ENCODE assay signal across 9 mouse cellular contexts in the genomic region with DNA sequence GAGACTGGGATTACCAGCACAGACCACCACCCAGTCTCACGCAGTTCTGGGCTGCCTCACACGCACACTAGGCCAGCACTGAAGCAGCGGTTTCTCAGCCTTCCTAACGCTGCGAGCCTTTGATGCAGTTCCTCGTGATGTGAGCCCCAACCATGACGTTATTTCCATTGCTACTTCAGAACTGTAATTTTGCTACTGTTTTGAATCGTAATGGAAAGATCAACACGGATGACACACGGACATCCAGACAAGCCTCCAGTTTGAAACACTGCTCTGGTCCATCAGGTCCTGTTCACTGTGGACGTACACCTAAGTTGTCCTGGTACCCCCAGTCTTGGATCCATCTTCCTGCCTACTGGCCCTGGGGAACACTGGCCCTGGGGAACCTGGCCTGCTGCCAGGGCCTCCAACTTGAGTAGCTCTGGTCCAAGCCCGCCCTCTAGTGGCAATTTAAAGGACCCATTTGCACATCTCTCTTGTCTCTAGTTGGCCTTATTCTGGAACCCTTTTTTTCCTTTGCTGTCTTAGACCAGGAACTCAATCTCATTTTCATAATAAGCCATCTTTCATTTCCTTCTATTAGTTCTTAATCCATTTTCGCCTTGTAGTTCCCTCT. TPM values are rescaled to one million over a fixed set of nuclear protein-coding genes. Genes with fewer than 3 reads are reported as not detected.
A peak's percentile ranks its signal among the peaks of the same experiment; 100 is the strongest.
DNase-seq lines count a peak whose midpoint lies in the region; ATAC-seq and TF ChIP-seq lines count a peak whose summit lies in the region.
"Had no signal": no experiment of that assay in that cellular context is flagged by ENCODE, and none has a peak within 500 bp of the region (broad histone marks: within the 10 kb centered on the region; RNA-seq: fewer than 3 reads in every experiment).

No protein-coding gene starts in this region.

- H3K4me2 ChIP-seq in midbrain, embryonic 16.5 days (ENCODE audit: low read length) = no peak overlapping the region
- no peak overlapping the region for H3K4me2 ChIP-seq in intestine, embryonic 14.5 days (ENCODE audit: low read length)
- H3K4me2 ChIP-seq: embryonic facial prominence, embryonic 12.5 days had no signal

- TF ChIP-seq POLR2A in cerebellum, adult 2 months (IDR thresholded peaks at IDR 0.05; ENCODE audit: borderline replicate concordance, insufficient read depth, low read length) = no peak

- peak; percentile 78 for TF ChIP-seq CTCF in cerebellum, adult 2 months (IDR thresholded peaks at IDR 0.05; ENCODE audit: borderline replicate concordance, insufficient read depth, low read depth, low read length)

- H3K9ac ChIP-seq in midbrain, embryonic 16.5 days (ENCODE audit: low read depth, low read length) = no peak overlapping the region
- H3K9ac ChIP-seq in intestine, embryonic 14.5 days (ENCODE audit: low read length) = no peak overlapping the region
- H3K9ac ChIP-seq: embryonic facial prominence, embryonic 12.5 days had no signal

- H3K27me3 ChIP-seq in midbrain, embryonic 10.5 days (ENCODE audit: low read depth, poor library complexity, severe bottlenecking) = no peaks in the 10 kb centered on the region
- no peaks in the 10 kb centered on the region for H3K27me3 ChIP-seq in midbrain, embryonic 16.5 days (ENCODE audit: control insufficient read depth, insufficient read depth, low read depth, low read length)
- H3K27me3 ChIP-seq in cerebellum, adult 2 months (ENCODE audit: control insufficient read depth, insufficient read depth, low read length) = no peaks in the 10 kb centered on the region
- H3K27me3 ChIP-seq in intestine, embryonic 14.5 days (replicated peaks; ENCODE audit: control insufficient read depth, insufficient read depth, low read length) = no peaks in the 10 kb centered on the region
- H3K27me3 ChIP-seq in splenic B cell, adult 2 months (ENCODE audit: control insufficient read depth, insufficient read depth, low read length, poor library complexity, severe bottlenecking) = no peaks in the 10 kb centered on the region
- H3K27me3 ChIP-seq: embryonic facial prominence, embryonic 12.5 days had no signal

- H3K4me1 ChIP-seq in midbrain, embryonic 10.5 days = no peaks in the 10 kb centered on the region
- no peaks in the 10 kb centered on the region for H3K4me1 ChIP-seq in midbrain, embryonic 16.5 days (ENCODE audit: control insufficient read depth, insufficient read depth, low read length)
- no peaks in the 10 kb centered on the region for H3K4me1 ChIP-seq in cerebellum, adult 2 months (ENCODE audit: control insufficient read depth, insufficient read depth, low read length)
- no peaks in the 10 kb centered on the region for H3K4me1 ChIP-seq in intestine, embryonic 14.5 days (replicated peaks; ENCODE audit: control insufficient read depth, insufficient read depth, low read length)
- H3K4me1 ChIP-seq: embryonic facial prominence, embryonic 12.5 days had no signal

- H3K9me3 ChIP-seq in midbrain, embryonic 10.5 days (replicated peaks) = no peaks in the 10 kb centered on the region
- no peaks in the 10 kb centered on the region for H3K9me3 ChIP-seq in midbrain, embryonic 16.5 days (replicated peaks; ENCODE audit: control insufficient read depth, low read length, poor library complexity, severe bottlenecking)
- no peaks in the 10 kb centered on the region for H3K9me3 ChIP-seq in intestine, embryonic 14.5 days (ENCODE audit: control insufficient read depth, low read length)
- H3K9me3 ChIP-seq: embryonic facial prominence, embryonic 12.5 days had no signal

- DNase-seq in midbrain, embryonic 10.5 days (ENCODE audit: low spot score) = peak; percentile 60
- DNase-seq in cerebellum, adult 2 months = peak; percentile 66 to 68
- DNase-seq in intestine, embryonic 14.5 days (ENCODE audit: low spot score) = peak; percentile 78
- DNase-seq in left cerebral cortex, postnatal 14 days (ENCODE audit: low spot score in 2 of 2) = peak; percentile 86 to 89
- peak; percentile 19 to 29 for DNase-seq in monocyte, adult 2 months (ENCODE audit: low read depth in 1 of 2, low spot score in 2 of 2)
- peak; percentile 87 for DNase-seq in splenic B cell, adult 2 months (ENCODE audit: low read depth, low spot score)

- WGBS in midbrain, embryonic 10.5 days = 68% methylated on average over 13 of the region's 13 CpGs
- WGBS in midbrain, embryonic 16.5 days = 70% methylated on average over 13 of the region's 13 CpGs
- 66% methylated on average over 13 of the region's 13 CpGs for WGBS in cerebellum, adult 2 months
- WGBS in intestine, embryonic 14.5 days = 67% methylated on average over 13 of the region's 13 CpGs

- intact Hi-C loops in left cerebral cortex, postnatal 14 days (cut with DNase I) = loop anchor here (2.0 to 10.0 kb wide), 3 partner anchors 91 to 523 kb away; no protein-coding TSS in a partner anchor

- no peak overlapping the region for H3K27ac ChIP-seq in midbrain, embryonic 10.5 days (replicated peaks)
- H3K27ac ChIP-seq in midbrain, embryonic 16.5 days (ENCODE audit: low read length) = no peak overlapping the region
- H3K27ac ChIP-seq in cerebellum, adult 2 months (ENCODE audit: insufficient read depth, low read length) = no peak overlapping the region
- no peak overlapping the region for H3K27ac ChIP-seq in intestine, embryonic 14.5 days (ENCODE audit: low read depth)
- H3K27ac ChIP-seq: embryonic facial prominence, embryonic 12.5 days had no signal

- no peak for ATAC-seq in midbrain, embryonic 16.5 days
- peak; percentile 71 for ATAC-seq in frontal cortex, adult (ENCODE audit: low TSS enrichment)
- ATAC-seq in intestine, embryonic 14.5 days (replicated peaks; ENCODE audit: low FRiP score, low TSS enrichment, low read depth) = no peak

- no peak overlapping the region for H3K4me3 ChIP-seq in midbrain, embryonic 10.5 days
- H3K4me3 ChIP-seq in midbrain, embryonic 16.5 days (ENCODE audit: low read depth, low read length) = no peak overlapping the region
- no peak overlapping the region for H3K4me3 ChIP-seq in cerebellum, adult 2 months (replicated peaks; ENCODE audit: insufficient read depth, low read depth, low read length)
- no peak overlapping the region for H3K4me3 ChIP-seq in intestine, embryonic 14.5 days (ENCODE audit: low read depth, low read length)
- H3K4me3 ChIP-seq: embryonic facial prominence, embryonic 12.5 days had no signal

- H3K36me3 ChIP-seq in midbrain, embryonic 10.5 days = peaks cover 20% of the 10 kb centered on the region
- H3K36me3 ChIP-seq in midbrain, embryonic 16.5 days (ENCODE audit: control insufficient read depth, insufficient read depth, low read length) = 0 out of 2 replicates have a peak, but pooled peaks cover under 1% of the 10 kb centered on the region
- peaks cover 8% of the 10 kb centered on the region for H3K36me3 ChIP-seq in intestine, embryonic 14.5 days (ENCODE audit: control insufficient read depth, insufficient read depth, low read length)
- H3K36me3 ChIP-seq in splenic B cell, adult 2 months (ENCODE audit: control insufficient read depth, insufficient read depth, low read length, poor library complexity, severe bottlenecking) = peaks cover 2% of the 10 kb centered on the region; the same call in 1 of the 2 replicates

RNA-seq across cellular contexts. Expression of gene Snrpf, which starts 12.1 kb away (rescaled TPM):
- polyA plus RNA-seq in midbrain, embryonic 10.5 days (2016; fragmentation: Nextera tagmentation; extraction: Ambion mirVana) = 165 and 191 TPM in 2 replicates
- 51.6 and 56.2 TPM in 2 replicates for polyA plus RNA-seq in midbrain, embryonic 16.5 days (2015; fragmentation: Nextera tagmentation; extraction: Ambion mirVana)
- polyA plus RNA-seq in cerebellum, adult 2 months (2012; rRNA removed) = 49.0 and 52.2 TPM in 2 replicates
- polyA plus RNA-seq in intestine, embryonic 14.5 days (2014; fragmentation: Nextera tagmentation; extraction: Ambion mirVana) = 147 and 151 TPM in 2 replicates
- total RNA-seq in left cerebral cortex, postnatal 14 days (2021) = 10 to 100 TPM; 12.9 to 15.2 TPM

RNA-seq across cellular contexts. Expression of gene Ccdc38, which starts 36.9 kb away (rescaled TPM):
- 0.31 and 0.36 TPM in 2 replicates for polyA plus RNA-seq in midbrain, embryonic 10.5 days (2016; fragmentation: Nextera tagmentation; extraction: Ambion mirVana)
- 0.50 and 0.83 TPM in 2 replicates for polyA plus RNA-seq in midbrain, embryonic 16.5 days (2015; fragmentation: Nextera tagmentation; extraction: Ambion mirVana)
- 0.03 TPM in 1 of 2 replicates, not detected in the other for polyA plus RNA-seq in cerebellum, adult 2 months (2012; rRNA removed)
- 0.35 and 0.47 TPM in 2 replicates for polyA plus RNA-seq in intestine, embryonic 14.5 days (2014; fragmentation: Nextera tagmentation; extraction: Ambion mirVana)
- under 1 TPM in 1 of 2 experiments, not detected in 1; 0.08 TPM for total RNA-seq in left cerebral cortex, postnatal 14 days (2021)

RNA-seq across cellular contexts. Expression of gene Amdhd1, which starts 37.5 kb away (rescaled TPM):
- polyA plus RNA-seq in midbrain, embryonic 10.5 days (2016; fragmentation: Nextera tagmentation; extraction: Ambion mirVana) = 0.22 and 0.25 TPM in 2 replicates
- polyA plus RNA-seq in midbrain, embryonic 16.5 days (2015; fragmentation: Nextera tagmentation; extraction: Ambion mirVana) = not detected in 2 replicates
- not detected in 2 replicates for polyA plus RNA-seq in cerebellum, adult 2 months (2012; rRNA removed)
- 1.8 TPM in 2 replicates for polyA plus RNA-seq in intestine, embryonic 14.5 days (2014; fragmentation: Nextera tagmentation; extraction: Ambion mirVana)
- total RNA-seq in left cerebral cortex, postnatal 14 days (2021) = 1 to 10 TPM; 1.4 to 1.9 TPM

Comparison
In these comparisons a context has a peak if more than half of its experiments do, and no peak if none do; other contexts are left out.
1. DNase-seq: peak in every context shown above with its lines; median percentile 88 in left cerebral cortex, postnatal 14 days; 87 in splenic B cell, adult 2 months; 78 in intestine, embryonic 14.5 days; 67 in cerebellum, adult 2 months; 60 in midbrain, embryonic 10.5 days; 24 in monocyte, adult 2 months.